Comparison of ENCODE assay signal across 16 mouse cellular contexts in the genomic region with DNA sequence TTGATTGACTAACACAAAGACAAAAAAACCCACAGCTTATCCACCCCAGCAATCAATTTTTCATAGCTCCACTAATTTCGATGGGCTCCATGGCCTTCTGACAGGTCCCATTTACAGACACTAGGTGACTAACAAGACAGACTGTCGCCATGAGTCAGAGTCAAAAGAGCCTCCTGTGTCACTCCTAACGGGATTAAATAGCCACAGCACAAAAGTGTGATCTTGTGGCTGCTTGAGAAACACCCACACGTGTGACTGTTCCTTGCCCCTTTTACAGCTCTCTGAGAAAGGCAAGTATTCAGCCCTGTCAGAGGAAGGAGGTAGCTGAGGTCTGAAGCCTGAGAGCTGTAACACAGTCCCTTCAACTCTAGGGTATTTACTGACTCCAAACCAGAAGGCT.
"Had no signal": no experiment of that assay in that cellular context is flagged by ENCODE, and none has a peak within 500 bp of the region (broad histone marks: within the 10 kb centered on the region; RNA-seq: fewer than 3 reads in every experiment).

No protein-coding gene starts in this region.

- H3K4me1 ChIP-seq: limb, embryonic 12.5 days; limb, embryonic 15.5 days; liver, embryonic 13.5 days; neural tube, embryonic 12.5 days; neural tube, embryonic 15.5 days; stomach, embryonic 15.5 days had no signal

- H3K36me3 ChIP-seq: limb, embryonic 12.5 days; limb, embryonic 15.5 days; liver, embryonic 13.5 days; neural tube, embryonic 12.5 days; neural tube, embryonic 15.5 days; stomach, embryonic 15.5 days had no signal

- DNase-seq: left cerebral cortex, postnatal 4 days; liver, embryonic 13.5 days; lung, adult 2 months; lung, postnatal 14 days; lung, postnatal 4 days; midbrain, embryonic 14.5 days; spleen, adult 18-20 months; thymus, postnatal 25 days had no signal

- H3K27me3 ChIP-seq: limb, embryonic 12.5 days; limb, embryonic 15.5 days; liver, embryonic 13.5 days; neural tube, embryonic 12.5 days; neural tube, embryonic 15.5 days; stomach, embryonic 15.5 days had no signal

- H3K9ac ChIP-seq: limb, embryonic 12.5 days; limb, embryonic 15.5 days; liver, embryonic 13.5 days; neural tube, embryonic 12.5 days; neural tube, embryonic 15.5 days; stomach, embryonic 15.5 days had no signal

- H3K27ac ChIP-seq: left cerebral cortex, adult 2 months; limb, embryonic 12.5 days; limb, embryonic 15.5 days; liver, embryonic 13.5 days; neural tube, embryonic 12.5 days; neural tube, embryonic 15.5 days; stomach, embryonic 15.5 days had no signal

- H3K4me2 ChIP-seq: limb, embryonic 12.5 days; limb, embryonic 15.5 days; liver, embryonic 13.5 days; midbrain, embryonic 11.5 days; neural tube, embryonic 12.5 days; neural tube, embryonic 15.5 days; stomach, embryonic 15.5 days had no signal

- H3K9me3 ChIP-seq: limb, embryonic 12.5 days; limb, embryonic 15.5 days; neural tube, embryonic 12.5 days; neural tube, embryonic 15.5 days; stomach, embryonic 15.5 days had no signal

- ATAC-seq: intestine, postnatal 0 days had no signal

- H3K4me3 ChIP-seq: left cerebral cortex, adult 2 months; limb, embryonic 12.5 days; limb, embryonic 15.5 days; liver, embryonic 13.5 days; neural tube, embryonic 12.5 days; neural tube, embryonic 15.5 days; stomach, embryonic 15.5 days had no signal
